In genomic region chr4:109112915-109113505, GRCm38 (mm10) we compare ENCODE assay signal across 13 mouse cellular contexts.
DNase-seq lines count a peak whose midpoint lies in the region; ATAC-seq lines count a peak whose summit lies in the region.
"Had no signal": no experiment of that assay in that cellular context is flagged by ENCODE, and none has a peak within 500 bp of the region (broad histone marks: within the 10 kb centered on the region; RNA-seq: fewer than 3 reads in every experiment).

No protein-coding gene starts in this region.

- no peak overlapping the region for H3K27ac ChIP-seq in kidney, embryonic 14.5 days (ENCODE audit: low read depth, low read length)
- peak overlapping the region; percentile 67 for H3K27ac ChIP-seq in intestine, embryonic 16.5 days (ENCODE audit: low read length)
- H3K27ac ChIP-seq: neural tube, embryonic 15.5 days had no signal

- 77% methylated on average over 7 of the region's 7 CpGs for WGBS in kidney, embryonic 14.5 days
- 59% methylated on average over 7 of the region's 7 CpGs for WGBS in intestine, embryonic 16.5 days

- no peaks in the 10 kb centered on the region for H3K27me3 ChIP-seq in kidney, embryonic 14.5 days (ENCODE audit: control insufficient read depth, insufficient read depth, low read length)
- no peaks in the 10 kb centered on the region for H3K27me3 ChIP-seq in intestine, embryonic 16.5 days (replicated peaks; ENCODE audit: control insufficient read depth, insufficient read depth, low read length)
- H3K27me3 ChIP-seq: neural tube, embryonic 15.5 days had no signal

- H3K4me3 ChIP-seq in kidney, embryonic 14.5 days (ENCODE audit: low read length), result no peak overlapping the region
- H3K4me3 ChIP-seq in intestine, embryonic 16.5 days (ENCODE audit: low read length), result no peak overlapping the region
- H3K4me3 ChIP-seq: neural tube, embryonic 15.5 days had no signal

- peak; percentile 37 for DNase-seq in adrenal gland, postnatal 14 days
- DNase-seq in adrenal gland, adult 18-20 months (ENCODE audit: low spot score in 2 of 2), result no peak
- peak; percentile 91 for DNase-seq in kidney, adult 9 months
- peak; percentile 77 for DNase-seq in lung, postnatal 25 days (ENCODE audit: low spot score)
- no peak for DNase-seq in ovary, postnatal 14 days (ENCODE audit: low spot score)
- DNase-seq in layer of hippocampus, adult 11-12 months (ENCODE audit: low spot score), result no peak
- DNase-seq: cerebellum, adult 8-10 months; heart, postnatal 14 days; midbrain, embryonic 14.5 days; right cerebral cortex, postnatal 4 days had no signal

- H3K9ac ChIP-seq in kidney, embryonic 14.5 days (ENCODE audit: low read depth, low read length), result no peak overlapping the region
- no peak overlapping the region for H3K9ac ChIP-seq in intestine, embryonic 16.5 days (ENCODE audit: low read depth, low read length)
- H3K9ac ChIP-seq: neural tube, embryonic 15.5 days had no signal

- no peaks in the 10 kb centered on the region for H3K9me3 ChIP-seq in kidney, embryonic 14.5 days (ENCODE audit: control insufficient read depth, low read length)
- H3K9me3 ChIP-seq in intestine, embryonic 16.5 days (ENCODE audit: control insufficient read depth, low read length), result no peaks in the 10 kb centered on the region
- H3K9me3 ChIP-seq: neural tube, embryonic 15.5 days had no signal

- no peak for ATAC-seq in kidney, embryonic 14.5 days (ENCODE audit: low FRiP score, low TSS enrichment)
- ATAC-seq in intestine, embryonic 16.5 days, result peak; percentile 41

- no peaks in the 10 kb centered on the region for H3K36me3 ChIP-seq in kidney, embryonic 14.5 days (ENCODE audit: control insufficient read depth, insufficient read depth, low read length)
- H3K36me3 ChIP-seq in intestine, embryonic 16.5 days (ENCODE audit: control insufficient read depth, insufficient read depth, low read length), result no peaks in the 10 kb centered on the region
- H3K36me3 ChIP-seq: neural tube, embryonic 15.5 days had no signal

- H3K4me2 ChIP-seq in kidney, embryonic 14.5 days (replicated peaks; ENCODE audit: low read depth, low read length), result no peak overlapping the region
- H3K4me2 ChIP-seq in intestine, embryonic 16.5 days (ENCODE audit: low read depth, low read length), result peak overlapping the region; percentile 30
- H3K4me2 ChIP-seq: neural tube, embryonic 15.5 days had no signal

- peaks cover 9% of the 10 kb centered on the region; the same call in 1 of the 2 replicates for H3K4me1 ChIP-seq in kidney, embryonic 14.5 days (ENCODE audit: control insufficient read depth, insufficient read depth, low read length)
- H3K4me1 ChIP-seq in intestine, embryonic 16.5 days (ENCODE audit: control insufficient read depth, insufficient read depth, low read length), result peaks cover 12% of the 10 kb centered on the region

Comparison
In these comparisons a context has a peak if more than half of its experiments do, and no peak if none do; other contexts are left out.
1. DNase-seq: peak in adrenal gland, postnatal 14 days (single experiment), kidney, adult 9 months (single experiment) and lung, postnatal 25 days (single experiment); none in adrenal gland, adult 18-20 months (0 of 2), ovary, postnatal 14 days (single experiment) and layer of hippocampus, adult 11-12 months (single experiment).